Mouse (Mus musculus): ENCODE data around the gene Rnf150.

Rnf150 gene

DNA sequence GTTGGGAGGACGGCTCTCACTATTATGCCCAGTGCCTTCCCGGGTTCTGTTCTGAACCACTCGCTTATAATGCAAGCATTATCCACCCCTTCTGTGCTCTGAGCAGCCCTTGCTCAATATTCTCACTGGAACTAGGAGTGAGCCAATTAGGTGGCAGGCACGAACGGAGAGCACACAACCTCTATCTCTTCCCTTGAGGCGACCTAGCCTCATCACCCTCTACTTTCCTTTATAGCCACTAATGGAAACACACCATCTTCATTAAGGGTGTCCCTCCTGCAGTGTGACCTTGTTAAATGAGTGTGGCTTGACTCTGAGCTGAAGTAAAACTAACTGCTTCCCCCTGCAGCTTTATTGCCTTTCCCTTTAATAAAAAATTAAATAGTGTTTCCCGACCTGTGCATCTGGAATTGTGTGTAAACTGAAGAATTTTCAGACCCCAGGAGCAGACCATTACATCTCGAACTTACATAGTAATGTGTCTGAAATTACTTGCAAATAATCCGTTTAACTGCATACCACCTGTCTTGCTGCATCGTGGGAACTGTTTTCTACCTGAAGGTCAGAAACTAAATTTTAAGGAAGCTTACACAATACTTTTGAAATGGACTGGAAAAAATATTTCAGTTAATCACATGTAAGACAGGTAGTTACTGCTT lies 26.0 kb downstream of the Rnf150 start:
- no peak for DNase-seq (ENCODE audit: low spot score in 2 of 2)

DNA sequence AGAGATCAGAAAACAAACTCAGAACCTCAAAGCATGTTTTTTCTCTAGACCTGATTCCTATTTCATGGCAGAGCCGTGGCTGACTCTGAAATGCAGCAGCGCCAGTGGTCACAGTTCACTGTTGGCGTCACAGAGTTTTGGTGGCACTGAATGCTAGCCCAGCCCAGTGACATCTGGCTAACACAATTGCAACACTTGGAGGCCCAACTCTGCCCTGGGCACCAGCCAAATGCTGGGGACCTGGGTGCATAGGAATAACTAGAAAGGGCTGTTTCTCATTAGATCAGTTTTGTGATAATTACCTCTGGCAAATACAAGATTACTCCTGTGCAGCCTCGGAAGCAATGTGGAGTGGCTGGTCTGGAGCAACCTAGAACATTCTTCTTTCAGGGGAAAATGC lies 31.9 kb downstream of the Rnf150 start:
- DNase-seq (ENCODE audit: low spot score in 2 of 2) = no peak

DNA sequence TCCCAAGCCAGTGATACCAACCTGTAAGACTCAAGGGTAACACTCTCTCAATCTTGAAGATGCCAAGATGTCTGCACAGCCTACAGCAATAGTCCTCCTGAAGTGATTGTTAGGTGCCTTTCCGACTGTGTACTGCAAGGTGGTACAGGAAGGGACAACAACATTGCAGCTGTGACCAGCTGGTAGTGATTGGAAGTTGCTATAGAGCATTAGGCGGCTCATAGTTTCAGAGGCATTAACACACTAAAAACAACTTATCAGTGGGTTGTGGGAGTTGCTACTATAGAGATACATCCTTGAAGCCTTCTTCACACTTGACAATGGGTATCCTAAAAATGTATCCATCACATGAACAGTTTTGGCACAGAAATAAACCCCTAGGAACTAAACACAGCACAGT lies 33.6 kb downstream of the Rnf150 start:
- no peak for DNase-seq (ENCODE audit: low spot score in 2 of 2)

DNA sequence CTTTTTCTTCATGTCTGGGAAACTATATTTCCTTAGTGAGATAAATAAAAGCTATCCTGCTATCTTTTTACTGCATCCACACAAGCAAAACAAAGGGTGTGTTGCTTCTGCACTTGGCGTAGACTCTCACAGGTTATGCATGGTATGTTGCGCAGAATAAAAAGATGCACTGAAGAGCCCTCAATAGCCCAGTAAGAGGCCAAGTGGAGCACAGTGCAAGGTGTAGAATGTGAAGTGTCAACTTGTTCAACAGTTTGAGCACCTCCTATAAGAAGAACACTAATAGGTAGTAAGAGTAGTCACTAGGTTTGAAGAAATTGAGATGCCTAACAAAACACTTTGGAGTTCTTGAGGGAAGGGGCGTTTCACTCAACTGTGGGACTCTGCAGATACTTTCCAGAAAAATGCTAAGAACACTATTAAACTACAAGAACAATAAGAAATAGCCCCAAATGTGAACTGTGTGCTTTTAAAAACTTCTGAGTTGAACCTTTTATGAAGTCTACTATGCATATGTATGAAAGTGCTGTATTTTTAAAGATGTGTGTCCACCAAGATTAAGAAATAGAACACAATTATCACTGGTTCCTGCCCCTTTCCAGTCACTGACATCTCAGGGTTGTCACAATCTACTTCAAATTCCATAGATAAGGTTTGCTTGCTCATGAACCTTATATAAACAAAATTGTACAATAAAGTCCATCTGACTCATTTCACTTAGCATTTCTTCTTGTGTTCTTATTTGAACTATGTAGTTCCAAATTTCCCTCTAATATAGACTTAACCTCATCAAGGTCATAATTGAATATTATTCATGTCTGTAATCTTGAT lies 34.7 kb downstream of the Rnf150 start:
- DNase-seq (ENCODE audit: low spot score in 2 of 2) = no peak

DNA sequence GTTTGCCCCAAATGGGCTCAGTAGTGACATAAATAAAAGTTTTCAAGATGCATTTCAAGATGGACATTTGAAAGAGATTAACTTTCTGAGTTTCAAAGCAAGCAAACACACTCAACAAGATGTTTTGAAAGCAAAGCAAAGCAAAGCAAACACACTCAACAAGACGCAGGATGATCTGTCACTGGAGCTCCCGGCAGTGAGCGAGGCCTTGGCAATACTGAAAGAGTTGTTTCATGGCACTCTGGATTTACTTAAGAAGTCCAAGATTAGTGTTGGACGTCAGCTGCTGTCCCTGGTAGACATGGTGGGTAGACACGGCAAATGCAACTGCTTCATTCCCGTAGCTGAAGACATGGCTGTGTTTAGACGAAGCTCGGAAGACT lies 35.3 kb downstream of the Rnf150 start:
- no peak for DNase-seq (ENCODE audit: low spot score in 2 of 2)

DNA sequence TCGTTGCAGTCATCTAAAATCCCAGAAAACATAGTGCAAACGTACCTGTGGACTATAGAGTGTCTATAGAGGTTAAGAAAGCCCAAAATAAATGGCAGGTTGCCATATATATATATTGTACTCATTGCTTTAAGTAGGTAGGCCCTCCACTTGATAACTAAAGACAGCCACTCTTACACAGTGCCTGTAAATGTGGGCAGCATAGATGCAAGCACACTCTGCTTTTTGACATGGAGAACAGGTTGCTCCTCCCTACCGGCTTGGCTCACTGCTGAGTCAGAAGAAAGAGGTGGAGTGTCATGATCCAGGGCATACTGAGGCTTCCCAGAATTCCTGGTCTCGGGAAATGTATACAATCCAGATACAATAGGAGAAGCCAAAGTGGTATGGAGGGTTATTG lies 37.8 kb downstream of the Rnf150 start:
- no peak for DNase-seq (ENCODE audit: low spot score in 2 of 2)

DNA sequence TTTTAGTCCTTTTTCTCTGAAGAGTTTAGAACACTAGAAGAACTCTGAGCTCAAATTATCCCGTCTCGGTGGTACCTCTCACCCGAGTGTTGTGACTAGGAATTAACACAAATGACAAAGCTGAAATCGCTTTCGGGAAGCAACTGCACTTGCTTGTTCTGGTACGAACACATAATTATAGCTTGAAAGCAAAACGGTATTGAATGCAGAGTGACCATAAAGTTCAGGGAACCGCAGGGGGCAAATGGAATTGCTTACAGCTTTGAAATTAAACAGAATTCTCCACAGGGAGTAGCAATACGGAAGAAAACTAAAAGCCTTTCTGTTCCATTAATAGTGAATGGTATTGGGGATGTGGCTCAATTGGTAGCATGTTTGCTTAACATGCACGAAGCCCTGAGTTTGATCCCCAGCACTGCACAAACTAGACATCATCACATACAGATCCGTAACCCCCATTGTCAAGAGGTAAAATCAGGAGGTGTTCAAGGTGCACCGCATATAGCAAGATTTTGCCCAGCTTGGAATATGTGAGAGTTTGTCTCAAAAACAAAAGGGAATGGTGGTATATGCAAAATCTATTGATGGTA lies 38.5 kb downstream of the Rnf150 start:
- DNase-seq (ENCODE audit: low spot score in 2 of 2) = no peak

DNA sequence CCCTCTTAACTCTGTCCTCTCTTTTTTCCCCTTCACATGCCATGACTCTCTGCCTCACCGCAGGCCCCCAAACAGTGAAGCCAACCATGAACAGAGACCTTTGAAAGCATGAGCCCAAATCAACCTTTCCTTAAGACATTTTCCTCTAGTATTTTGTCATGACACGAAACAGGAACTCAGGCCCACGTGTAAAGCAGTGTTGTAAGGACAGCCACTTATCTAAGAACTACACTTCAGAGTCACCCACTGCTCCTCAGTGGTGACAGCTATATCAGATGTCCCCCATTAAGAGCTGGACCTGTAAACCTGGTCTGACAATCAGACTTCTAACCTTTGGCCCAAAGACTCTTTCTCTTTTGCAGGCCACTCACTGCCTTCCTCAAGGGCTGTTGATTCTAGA lies 40.3 kb downstream of the Rnf150 start:
- DNase-seq (ENCODE audit: low spot score in 2 of 2) = no peak

DNA sequence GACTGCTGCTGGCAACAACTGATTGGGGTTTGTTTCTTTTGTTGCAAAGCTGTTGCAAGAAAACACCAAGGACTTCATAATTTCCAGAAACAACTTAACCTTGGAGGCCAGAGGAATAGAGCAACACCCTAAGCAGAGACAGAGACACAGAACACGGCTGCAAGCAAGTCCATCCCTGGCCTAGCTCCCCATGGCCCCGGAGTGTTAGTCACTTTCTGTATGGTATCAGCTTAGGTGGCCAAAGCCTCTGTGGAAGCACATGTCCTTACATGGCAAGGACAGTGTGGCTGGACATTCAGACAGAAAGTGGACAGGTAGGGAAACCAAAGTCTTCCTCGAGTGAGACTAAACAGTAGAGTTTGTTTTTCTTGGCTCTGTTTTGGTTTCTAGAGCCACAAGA lies 44.1 kb downstream of the Rnf150 start:
- no peak for DNase-seq (ENCODE audit: low spot score in 2 of 2)

DNA sequence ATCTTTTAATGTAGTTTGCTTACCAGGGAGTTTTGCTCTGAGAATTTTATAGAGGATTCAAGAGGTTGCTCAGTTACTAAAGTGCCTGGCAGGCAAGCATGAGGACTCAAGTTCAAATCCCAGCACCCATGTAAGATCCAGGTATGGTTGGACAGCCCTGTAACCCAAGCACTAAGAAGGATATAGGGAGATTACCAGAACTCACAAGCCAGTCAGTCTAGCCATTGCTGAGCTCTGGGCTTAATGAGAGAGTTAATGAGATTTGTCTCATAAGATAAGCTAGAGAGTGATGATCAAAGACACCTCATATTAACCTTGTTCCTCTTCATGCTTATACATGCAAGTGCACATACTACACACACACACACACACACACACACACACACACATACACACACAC lies 48.3 kb downstream of the Rnf150 start:
- DNase-seq (ENCODE audit: low spot score in 2 of 2) = no peak

DNA sequence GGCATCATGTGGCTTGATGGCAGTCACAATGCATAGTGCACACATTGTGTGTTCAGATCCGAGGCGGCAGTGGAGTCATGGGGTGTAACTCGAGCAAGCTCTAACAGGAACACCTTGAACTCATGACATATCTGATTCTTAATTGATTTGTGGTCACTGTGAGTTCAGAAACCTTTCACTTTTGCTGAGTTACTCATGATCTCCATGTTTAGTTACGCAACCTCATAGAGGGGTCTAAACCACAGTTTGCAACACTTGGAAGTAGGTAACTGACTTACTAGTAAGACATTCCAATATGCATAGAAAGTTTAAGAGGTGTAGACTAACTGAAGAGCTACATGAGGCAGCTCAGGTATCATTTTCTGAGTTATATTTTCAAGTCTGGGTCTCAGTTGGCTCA lies 49.1 kb downstream of the Rnf150 start:
- DNase-seq (ENCODE audit: low spot score in 2 of 2) = no peak

DNA sequence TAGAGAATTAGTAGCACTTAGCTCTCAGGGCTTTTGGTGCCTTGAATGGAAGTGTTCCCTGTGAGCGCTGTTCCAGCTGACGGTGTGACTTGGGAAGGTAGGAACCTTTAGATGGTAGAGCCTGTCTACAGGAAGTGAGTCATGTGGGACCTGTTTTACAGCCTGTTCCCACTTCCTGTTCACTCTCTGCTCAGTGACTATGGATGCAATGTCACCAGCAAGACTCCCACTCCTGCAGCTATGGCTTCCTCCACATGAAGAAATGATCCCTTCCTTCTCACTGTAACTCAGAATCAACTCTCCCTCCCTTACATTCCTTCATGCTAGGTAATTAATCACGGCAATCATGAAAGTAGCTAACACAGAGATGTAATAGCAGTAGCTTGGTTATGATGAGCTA lies 51.4 kb downstream of the Rnf150 start:
- no peak for DNase-seq (ENCODE audit: low spot score in 2 of 2)

DNA sequence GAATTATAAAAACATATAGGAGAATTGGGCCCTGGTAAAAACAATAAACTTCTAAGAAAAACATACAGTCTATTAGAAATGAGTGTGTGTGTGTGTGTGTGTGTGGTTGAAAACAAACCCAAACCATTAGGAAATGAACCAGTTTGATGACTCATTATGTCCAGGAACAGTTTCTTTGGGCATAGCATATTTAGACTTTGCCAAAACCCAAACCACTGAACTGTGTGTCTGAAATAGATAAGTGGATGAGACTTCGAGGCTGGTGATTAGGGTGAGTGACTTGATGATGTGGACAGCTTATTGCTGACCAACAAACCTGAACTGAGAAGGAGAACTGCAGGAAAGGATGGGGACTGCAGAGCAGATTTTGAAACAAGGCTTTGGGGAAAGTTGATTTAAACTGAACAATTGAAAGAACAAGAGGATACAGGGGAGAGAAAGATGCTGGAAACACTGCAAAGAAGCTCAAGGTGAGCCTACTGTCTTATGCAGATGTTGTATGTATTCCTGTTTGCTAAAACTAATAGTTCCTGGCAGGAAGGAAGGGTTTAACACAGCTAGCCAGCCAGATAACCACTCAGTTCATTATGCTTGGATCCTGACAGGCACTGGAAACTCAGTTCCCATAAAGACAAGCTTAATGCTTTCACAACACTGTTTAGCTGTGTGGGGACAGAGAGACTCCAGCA lies 53.8 kb downstream of the Rnf150 start:
- no peak for DNase-seq (ENCODE audit: low spot score in 2 of 2)

DNA sequence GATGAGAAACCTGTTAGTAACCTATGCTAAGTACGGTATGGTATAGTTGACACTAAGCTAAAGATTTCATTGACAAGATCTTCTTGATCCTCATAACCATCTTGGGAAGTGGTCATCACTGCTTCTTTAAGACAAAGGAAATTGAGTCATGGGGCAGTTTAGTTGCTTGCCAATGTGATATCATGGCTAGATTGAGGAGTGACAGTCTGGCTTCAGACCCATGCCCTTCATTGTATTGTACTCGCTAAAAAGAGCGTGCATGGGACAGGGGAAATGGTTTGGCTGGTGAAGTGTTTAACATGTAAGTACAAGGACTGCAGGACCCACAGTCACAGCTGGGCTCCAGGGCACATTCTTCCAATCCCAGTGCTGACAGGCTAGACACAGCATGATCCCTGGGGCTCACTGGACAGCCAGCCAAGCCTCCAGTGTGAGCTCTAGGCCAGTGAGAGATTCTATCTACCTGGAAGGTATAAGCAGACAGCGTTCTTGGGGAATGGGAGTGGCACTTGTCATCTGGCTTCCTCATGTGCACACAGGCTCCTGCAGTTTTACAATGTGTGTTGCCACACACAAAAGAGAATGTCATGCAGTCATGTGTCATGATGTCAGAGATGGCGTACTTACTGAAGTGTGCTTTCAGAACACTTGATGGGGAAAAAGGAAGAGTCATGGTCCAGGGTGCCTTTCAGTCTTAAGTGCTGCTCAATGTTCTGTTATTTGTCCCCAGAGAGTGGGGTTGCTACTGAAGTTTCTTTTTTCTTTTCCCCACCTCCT lies 54.6 kb downstream of the Rnf150 start:
- DNase-seq (ENCODE audit: low spot score in 2 of 2) = no peak

DNA sequence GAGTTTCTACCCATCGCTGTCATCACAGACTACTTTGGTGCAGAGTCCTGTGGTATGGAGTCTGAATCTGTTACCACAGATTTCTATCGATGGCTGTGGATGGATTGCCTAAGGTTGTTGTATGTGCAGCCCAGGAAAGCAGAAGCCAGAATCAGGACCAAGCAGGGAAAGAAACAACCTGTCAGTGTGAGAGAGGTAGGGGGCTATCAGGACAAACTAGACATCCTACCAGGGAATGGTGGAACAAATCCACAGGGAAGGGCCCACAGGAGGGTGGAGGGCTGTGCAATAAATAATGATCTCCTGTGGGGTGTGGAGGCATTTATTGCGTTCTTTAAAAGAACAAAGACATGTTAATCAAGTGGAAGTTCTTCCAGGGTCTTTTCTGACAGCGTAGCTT lies 56.5 kb downstream of the Rnf150 start:
- no peak for DNase-seq (ENCODE audit: low spot score in 2 of 2)

DNA sequence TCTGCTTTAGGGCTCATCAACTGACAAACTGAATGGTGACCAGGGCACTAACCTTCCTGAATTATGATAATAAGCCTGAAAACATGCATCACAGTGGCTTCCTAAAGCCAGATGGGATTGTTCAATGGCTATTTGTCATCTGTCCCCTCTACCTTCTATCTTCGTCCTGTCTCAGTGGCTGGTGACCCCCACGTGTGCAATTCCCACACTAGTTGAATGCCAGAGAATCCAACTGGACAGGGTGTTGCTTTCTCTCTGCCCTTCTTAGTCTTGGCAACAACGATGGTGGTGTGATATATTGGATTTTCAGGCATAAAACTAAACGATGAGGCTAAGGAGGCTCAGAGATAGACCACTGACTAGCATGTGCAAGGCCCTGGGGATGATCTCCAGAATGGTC lies 57.0 kb downstream of the Rnf150 start:
- no peak for DNase-seq (ENCODE audit: low spot score in 2 of 2)

DNA sequence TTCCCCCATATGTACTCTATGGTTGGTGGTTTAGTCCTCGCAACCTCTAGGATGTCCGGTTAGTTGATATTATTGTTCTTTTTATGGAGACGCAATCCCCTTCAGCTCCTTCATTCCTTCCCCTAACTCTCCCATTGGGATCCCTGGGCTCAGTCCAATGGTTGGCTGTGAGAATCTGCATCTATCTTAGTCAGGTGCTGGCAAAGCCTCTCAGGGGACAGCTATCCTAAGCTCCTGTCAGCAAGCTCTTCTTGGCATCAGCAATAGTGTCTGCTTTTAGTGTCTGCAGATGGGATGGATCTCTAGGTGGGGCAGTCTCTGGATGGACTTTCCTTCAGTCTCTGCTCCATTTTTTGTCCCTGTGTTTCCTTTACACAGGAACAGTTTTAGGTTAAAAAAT lies 62.1 kb downstream of the Rnf150 start:
- DNase-seq (ENCODE audit: low spot score in 2 of 2) = no peak

DNA sequence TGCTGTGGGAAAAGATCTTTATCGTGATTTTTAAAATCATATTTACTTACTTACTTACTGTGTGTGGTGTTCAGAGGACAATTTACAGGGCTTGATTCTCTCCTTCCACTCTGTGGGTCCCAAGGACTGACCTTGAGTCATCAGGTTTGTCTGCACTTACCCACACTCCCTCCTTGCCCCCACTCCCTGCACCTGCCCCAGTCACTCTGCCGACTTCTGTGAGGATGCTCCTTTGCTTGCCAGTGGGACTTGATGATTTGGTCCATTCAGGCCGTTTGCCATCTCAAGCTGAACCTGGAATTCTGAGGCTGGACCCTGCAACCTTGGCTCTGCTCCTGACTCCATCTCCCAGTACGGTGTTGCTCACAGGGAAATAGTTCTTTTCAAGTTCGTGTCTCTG lies 63.4 kb downstream of the Rnf150 start:
- DNase-seq (ENCODE audit: low spot score in 2 of 2) = no peak

DNA sequence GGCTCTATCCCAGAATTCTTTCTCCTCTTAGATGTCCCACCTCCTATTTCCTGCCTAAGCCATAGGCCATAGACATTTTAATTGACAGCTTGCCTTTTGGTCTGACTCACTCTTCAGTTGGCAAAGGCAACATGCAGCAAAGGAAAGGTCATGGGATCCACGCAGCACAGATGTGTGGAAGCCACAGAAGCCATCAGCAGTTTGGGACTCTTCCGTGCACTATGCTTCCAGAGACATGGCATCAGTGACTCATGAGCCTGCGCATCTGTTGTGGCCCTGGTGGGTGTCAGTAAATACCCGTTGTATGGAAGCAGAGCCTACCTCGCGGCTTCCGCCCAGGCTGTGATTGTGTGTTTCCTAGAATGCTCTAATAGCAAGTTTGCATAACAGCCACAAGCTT lies 68.4 kb downstream of the Rnf150 start:
- no peak for DNase-seq (ENCODE audit: low spot score in 2 of 2)

DNA sequence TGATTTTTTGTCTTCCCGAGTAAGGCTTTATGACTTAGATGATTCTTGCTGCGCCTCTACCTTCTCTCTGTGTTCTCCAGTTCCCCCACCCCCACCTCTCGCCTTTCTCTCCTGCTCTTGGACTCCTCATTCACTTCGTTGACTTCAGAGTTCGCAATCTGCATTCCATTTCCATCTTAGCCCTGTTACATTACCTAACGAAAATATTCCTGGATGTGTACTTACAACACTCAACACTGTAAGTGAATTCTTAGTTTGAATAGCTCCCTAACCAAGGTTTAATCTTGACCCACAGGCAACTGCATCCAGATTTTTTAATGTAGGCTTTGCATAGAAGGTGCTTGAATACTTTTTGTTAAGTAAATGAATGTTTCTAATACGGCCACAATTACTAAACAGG lies 73.0 kb downstream of the Rnf150 start:
- no peak for DNase-seq (ENCODE audit: low spot score in 2 of 2)

DNA sequence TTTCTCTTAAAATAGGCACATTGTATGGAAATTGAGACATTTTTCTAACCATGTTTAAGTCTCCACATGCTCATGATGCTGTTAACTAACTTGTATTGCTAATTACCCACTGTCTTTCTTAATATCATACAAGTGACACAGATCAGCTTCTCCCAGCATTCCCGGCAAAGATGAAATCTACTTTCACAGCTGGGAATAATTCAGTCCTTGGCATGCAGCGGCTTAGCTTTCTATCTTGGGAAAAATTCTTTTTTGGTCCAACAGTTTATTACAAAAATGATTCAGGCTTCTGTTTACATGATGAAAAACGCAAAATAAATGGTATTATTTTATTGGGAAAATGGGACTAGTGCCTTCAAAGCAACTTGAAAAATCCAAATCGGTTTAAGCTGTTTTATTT lies 73.7 kb downstream of the Rnf150 start:
- no peak for DNase-seq (ENCODE audit: low spot score in 2 of 2)

DNA sequence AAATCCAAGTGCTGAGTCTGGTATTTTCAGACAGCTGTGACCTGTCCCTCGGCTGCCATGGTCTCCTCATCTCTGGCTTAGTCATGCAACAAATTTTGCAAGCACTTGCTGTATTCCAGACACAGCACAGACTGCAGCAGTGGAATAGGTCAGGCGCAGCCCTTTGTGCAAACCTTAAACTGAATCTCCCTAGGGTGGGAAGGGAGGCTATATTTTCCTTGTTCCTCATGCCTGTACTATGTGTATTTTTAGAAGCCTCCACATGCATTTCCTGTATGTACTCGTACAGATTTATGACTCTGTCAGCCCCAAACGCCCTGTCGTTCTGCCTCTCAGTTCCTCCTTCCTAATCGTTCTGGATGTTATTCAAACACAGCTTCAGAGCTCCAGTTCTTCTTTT lies 76.8 kb downstream of the Rnf150 start:
- no peak for DNase-seq (ENCODE audit: low spot score in 2 of 2)
